Mouse (Mus musculus) lung, postnatal 0 days (tissue): ENCODE data around the gene Prrt1.

Source experiments
- CTCF ChIP-seq: IDR thresholded peaks from 2 replicates; pipeline ENCODE4 v1.5.1; 2016; ENCODE audit warnings: antibody characterized with exemption, mild to moderate bottlenecking
- EP300 ChIP-seq: IDR thresholded peaks from 2 replicates; pipeline ENCODE4 v1.6.1; 2016; ENCODE audit warnings: antibody characterized with exemption, mild to moderate bottlenecking, control low read depth

GRCm38 (mm10) chr17:34635671-34636070 lies 6.3 kb downstream of the Prrt1 start:
- TF ChIP-seq CTCF (no peak), EP300 (no peak)
